Comparison of ENCODE assay signal across 8 mouse cellular contexts in the genomic region with DNA sequence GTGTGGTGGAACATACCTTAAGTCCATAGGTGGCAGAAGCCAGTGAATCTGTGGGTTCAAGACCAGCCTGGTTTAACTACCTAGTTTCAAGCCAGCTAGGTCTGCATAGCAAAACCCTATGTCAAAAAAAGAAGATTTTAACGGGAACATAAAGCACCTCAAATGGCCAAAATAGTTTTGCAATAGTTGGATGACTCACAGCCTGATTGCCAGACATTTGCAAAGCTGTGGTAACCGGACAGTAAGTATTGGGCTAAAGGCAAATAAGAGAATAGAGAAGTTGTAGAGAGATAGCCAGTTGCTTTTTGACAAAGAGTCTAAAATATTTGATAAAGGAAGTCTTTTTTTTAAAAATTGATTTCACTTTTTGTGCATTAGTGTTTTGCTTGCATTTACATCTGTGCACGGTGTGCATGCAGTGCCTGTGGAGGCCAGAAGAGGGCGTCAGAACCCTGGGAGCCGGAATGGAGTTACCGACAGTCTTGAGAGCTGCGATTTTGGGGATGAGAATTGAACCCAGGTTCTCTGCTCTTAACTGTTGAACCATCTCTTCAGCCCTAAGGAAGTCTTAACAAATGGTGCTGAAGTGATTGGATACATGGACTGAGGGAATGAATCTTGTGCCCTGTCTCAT. TPM values are rescaled to one million over a fixed set of nuclear protein-coding genes. Genes with fewer than 3 reads are reported as not detected.
A peak's percentile ranks its signal among the peaks of the same experiment; 100 is the strongest.
DNase-seq lines count a peak whose midpoint lies in the region; ATAC-seq and TF ChIP-seq lines count a peak whose summit lies in the region.

A gene (minus strand): TSS at position 75 of the 634 bp plus-strand sequence.

- no peaks in the 10 kb centered on the region for H3K36me3 ChIP-seq in forebrain, postnatal 0 days (ENCODE audit: insufficient read depth)
- H3K36me3 ChIP-seq in forebrain, embryonic 12.5 days (replicated peaks): no peaks in the 10 kb centered on the region
- H3K36me3 ChIP-seq in E14TG2a.4 (ENCODE audit: insufficient read depth, low read length): no peaks in the 10 kb centered on the region
- no peaks in the 10 kb centered on the region for H3K36me3 ChIP-seq in limb, embryonic 10.5 days
- no peaks in the 10 kb centered on the region for H3K36me3 ChIP-seq in midbrain, embryonic 13.5 days

- H3K27ac ChIP-seq in forebrain, postnatal 0 days (ENCODE audit: low read depth, low read length): no peak within 1 kb of the TSS
- H3K27ac ChIP-seq in forebrain, embryonic 12.5 days: no peak within 1 kb of the TSS
- no peak within 1 kb of the TSS for H3K27ac ChIP-seq in limb, embryonic 10.5 days
- H3K27ac ChIP-seq in midbrain, embryonic 13.5 days: no peak within 1 kb of the TSS

- no peaks in the 10 kb centered on the region for H3K9me3 ChIP-seq in forebrain, postnatal 0 days (ENCODE audit: low read length)
- H3K9me3 ChIP-seq in forebrain, embryonic 12.5 days: no peaks in the 10 kb centered on the region
- no peaks in the 10 kb centered on the region for H3K9me3 ChIP-seq in E14TG2a.4 (ENCODE audit: low read length)
- no peaks in the 10 kb centered on the region for H3K9me3 ChIP-seq in limb, embryonic 10.5 days (replicated peaks)
- no peaks in the 10 kb centered on the region for H3K9me3 ChIP-seq in midbrain, embryonic 13.5 days

- peak; percentile 58 for TF ChIP-seq CTCF in forebrain, postnatal 0 days (IDR thresholded peaks at IDR 0.05; ENCODE audit: low read depth)
- TF ChIP-seq CTCF in E14TG2a.4 (conservative IDR thresholded peaks at IDR 0.05; ENCODE audit: low read length): peak; percentile 88

- H3K27me3 ChIP-seq in forebrain, postnatal 0 days (ENCODE audit: insufficient read depth, low read length): no peaks in the 10 kb centered on the region
- H3K27me3 ChIP-seq in forebrain, embryonic 12.5 days: peaks cover 19% of the 10 kb centered on the region
- peaks cover 39% of the 10 kb centered on the region for H3K27me3 ChIP-seq in E14TG2a.4 (ENCODE audit: insufficient read depth, low read length)
- peaks cover 18% of the 10 kb centered on the region for H3K27me3 ChIP-seq in limb, embryonic 10.5 days (ENCODE audit: low read depth, poor library complexity, severe bottlenecking)
- H3K27me3 ChIP-seq in midbrain, embryonic 13.5 days: peaks cover 20% of the 10 kb centered on the region

- no peaks in the 10 kb centered on the region for H3K4me1 ChIP-seq in forebrain, postnatal 0 days (ENCODE audit: insufficient read depth)
- H3K4me1 ChIP-seq in forebrain, embryonic 12.5 days: no peaks in the 10 kb centered on the region
- H3K4me1 ChIP-seq in E14TG2a.4 (replicated peaks; ENCODE audit: low read depth, low read length): 0 out of 2 replicates have a peak, but pooled peaks cover 4% of the 10 kb centered on the region
- H3K4me1 ChIP-seq in limb, embryonic 10.5 days: peaks cover 11% of the 10 kb centered on the region; the same call in 1 of the 2 replicates
- 0 out of 2 replicates have a peak, but pooled peaks cover 5% of the 10 kb centered on the region for H3K4me1 ChIP-seq in midbrain, embryonic 13.5 days (replicated peaks)

- no peak within 1 kb of the TSS for H3K4me3 ChIP-seq in forebrain, postnatal 0 days (ENCODE audit: low read depth, low read length)
- H3K4me3 ChIP-seq in forebrain, embryonic 12.5 days (replicated peaks): no peak within 1 kb of the TSS
- H3K4me3 ChIP-seq in E14TG2a.4 (replicated peaks; ENCODE audit: low read length): no peak within 1 kb of the TSS
- H3K4me3 ChIP-seq in limb, embryonic 10.5 days: no peak within 1 kb of the TSS
- no peak within 1 kb of the TSS for H3K4me3 ChIP-seq in midbrain, embryonic 13.5 days (replicated peaks)

- DNase-seq in forebrain, postnatal 0 days: no peak
- DNase-seq in embryo, embryonic 10 days (ENCODE audit: low spot score): peak; percentile 43
- DNase-seq in heart, postnatal 4 days: peak; percentile 44
- DNase-seq in limb, embryonic 10.5 days (ENCODE audit: low spot score): peak; percentile 56

- no peak within 1 kb of the TSS for H3K4me2 ChIP-seq in forebrain, postnatal 0 days (ENCODE audit: low read depth)
- no peak within 1 kb of the TSS for H3K4me2 ChIP-seq in forebrain, embryonic 12.5 days
- H3K4me2 ChIP-seq in midbrain, embryonic 13.5 days (replicated peaks): no peak within 1 kb of the TSS

- H3K9ac ChIP-seq in forebrain, postnatal 0 days: no peak within 1 kb of the TSS
- no peak within 1 kb of the TSS for H3K9ac ChIP-seq in forebrain, embryonic 12.5 days
- no peak within 1 kb of the TSS; the same call in 1 of the 2 replicates for H3K9ac ChIP-seq in midbrain, embryonic 13.5 days (replicated peaks)

- 23% methylated on average over 7 of the region's 7 CpGs for WGBS in forebrain, postnatal 0 days
- WGBS in forebrain, embryonic 12.5 days: 22% methylated on average over 7 of the region's 7 CpGs
- WGBS in limb, embryonic 10.5 days: 25% methylated on average over 7 of the region's 7 CpGs
- 23% methylated on average over 7 of the region's 7 CpGs for WGBS in midbrain, embryonic 13.5 days

- ATAC-seq in forebrain, postnatal 0 days: no peak
- no peak for ATAC-seq in forebrain, embryonic 12.5 days (ENCODE audit: low FRiP score)
- no peak for ATAC-seq in midbrain, embryonic 13.5 days
- no peak for ATAC-seq in erythroid progenitor cell, adult 5-6 weeks (replicated peaks; ENCODE audit: low FRiP score, poor library complexity, severe bottlenecking)

RNA-seq across cellular contexts. Expression of the gene that starts here (rescaled TPM):
- 18.9 and 22.8 TPM in 2 replicates for total RNA-seq in forebrain, postnatal 0 days (2014; rRNA removed)
- 16.0 and 17.9 TPM in 2 replicates for polyA plus RNA-seq in forebrain, postnatal 0 days (2015; fragmentation: Nextera tagmentation; extraction: Ambion mirVana)
- polyA plus RNA-seq in forebrain, embryonic 12.5 days (2016; fragmentation: Nextera tagmentation; extraction: Ambion mirVana): 6.4 and 7.9 TPM in 2 replicates
- total RNA-seq in heart, postnatal 4 days (2021): 10 to 100 TPM; 12.5 to 12.7 TPM
- 6.7 and 7.1 TPM in 2 replicates for polyA plus RNA-seq in limb, embryonic 10.5 days (2016; fragmentation: Nextera tagmentation; extraction: Ambion mirVana)
- 10.7 and 11.1 TPM in 2 replicates for polyA plus RNA-seq in midbrain, embryonic 13.5 days (2015; fragmentation: Nextera tagmentation; extraction: Ambion mirVana)
- 4.2 and 12.6 TPM in 2 replicates for total RNA-seq in erythroid progenitor cell, adult 5-6 weeks (2015; ENCODE audit: low replicate concordance)
- 5.9 and 7.3 TPM in 2 replicates for total RNA-seq in erythroid progenitor cell, adult 5-6 weeks (2017; ENCODE audit: low replicate concordance)
